ENCODE assay signal across 8 mouse cellular contexts in the genomic region with DNA sequence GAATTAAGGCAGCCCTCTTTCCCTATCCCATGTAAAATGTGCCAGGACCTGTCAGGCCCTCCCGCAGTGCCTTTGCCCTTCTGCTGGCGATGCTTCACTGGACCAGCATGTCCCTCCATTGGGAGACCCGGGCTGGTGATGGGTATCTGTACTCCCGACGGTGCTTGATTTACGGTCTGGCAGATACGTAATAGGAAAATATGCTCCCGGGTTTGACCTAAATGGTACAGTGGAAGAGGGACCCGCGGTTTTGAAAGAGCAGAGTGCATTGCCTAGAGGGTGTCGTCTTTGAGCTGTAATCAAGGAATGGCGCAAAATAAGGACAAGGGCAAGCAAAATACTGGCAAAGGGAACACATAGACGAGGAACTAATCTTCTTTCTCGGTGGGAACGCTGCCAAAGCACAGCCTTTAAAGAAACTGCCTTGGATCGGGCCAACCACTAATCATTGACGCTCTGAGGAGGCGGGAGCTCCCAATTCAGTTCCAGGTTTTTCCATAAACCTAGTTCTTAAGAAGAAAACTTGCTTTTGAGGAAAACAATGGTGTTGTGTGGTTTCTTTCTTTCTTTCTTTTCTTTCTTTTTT. TPM values are rescaled to one million over a fixed set of nuclear protein-coding genes. Genes with fewer than 3 reads are reported as not detected.
DNase-seq lines count a peak whose midpoint lies in the region; ATAC-seq and TF ChIP-seq lines count a peak whose summit lies in the region.

No protein-coding gene starts in this region.

- no peak for TF ChIP-seq CTCF in gastrocnemius, adult 2 months (IDR thresholded peaks at IDR 0.05)
- no peak for TF ChIP-seq CTCF in CH12.LX (conservative IDR thresholded peaks at IDR 0.05 in 1 of 2, IDR thresholded peaks at IDR 0.05 in 1 of 2; ENCODE audit: low read depth in 2 of 2, low read length in 2 of 2)

- H3K79me2 ChIP-seq in CH12.LX (replicated peaks; ENCODE audit: control insufficient read depth, extremely low read depth, insufficient read depth, poor library complexity, severe bottlenecking), result peaks cover 20% of the 10 kb centered on the region

- TF ChIP-seq POLR2A in CH12.LX (IDR thresholded peaks at IDR 0.05; ENCODE audit: low read depth, low read length), result no peak

- no peaks in the 10 kb centered on the region for H3K27me3 ChIP-seq in CH12.LX (replicated peaks)
- H3K27me3 ChIP-seq in intestine, embryonic 14.5 days (replicated peaks; ENCODE audit: control insufficient read depth, insufficient read depth, low read length), result no peaks in the 10 kb centered on the region
- H3K27me3 ChIP-seq in midbrain, embryonic 15.5 days (replicated peaks), result no peaks in the 10 kb centered on the region

- H3K9ac ChIP-seq in CH12.LX (ENCODE audit: insufficient read depth, low read depth), result peak overlapping the region; percentile 74
- H3K9ac ChIP-seq in intestine, embryonic 14.5 days (ENCODE audit: low read length), result peak overlapping the region; percentile 85
- H3K9ac ChIP-seq in midbrain, embryonic 15.5 days, result peak overlapping the region; percentile 67

- peak overlapping the region; percentile 86 for H3K27ac ChIP-seq in gastrocnemius, adult 2 months
- peak overlapping the region; percentile 3; the same call in 1 of the 2 replicates for H3K27ac ChIP-seq in CH12.LX (ENCODE audit: insufficient read depth, low read depth)
- H3K27ac ChIP-seq in intestine, embryonic 14.5 days (ENCODE audit: low read depth), result peak overlapping the region; percentile 38; the same call in 1 of the 2 replicates
- peak overlapping the region; percentile 85 for H3K27ac ChIP-seq in midbrain, embryonic 15.5 days

- peaks cover 7 to 24% of the 10 kb centered on the region in 2 experiments; a peak in 3 of 4 replicates for H3K4me1 ChIP-seq in CH12.LX (ENCODE audit: control insufficient read depth in 1 of 2, insufficient read depth in 2 of 2)
- peaks cover 9% of the 10 kb centered on the region for H3K4me1 ChIP-seq in intestine, embryonic 14.5 days (replicated peaks; ENCODE audit: control insufficient read depth, insufficient read depth, low read length)
- H3K4me1 ChIP-seq in midbrain, embryonic 15.5 days, result peaks cover 22% of the 10 kb centered on the region

- peak overlapping the region; percentile 88 for H3K4me2 ChIP-seq in CH12.LX (ENCODE audit: insufficient read depth, low read depth, poor library complexity, severe bottlenecking)
- H3K4me2 ChIP-seq in intestine, embryonic 14.5 days (ENCODE audit: low read length), result peak overlapping the region; percentile 95
- H3K4me2 ChIP-seq in midbrain, embryonic 15.5 days, result peak overlapping the region; percentile 79

- H3K36me3 ChIP-seq in CH12.LX (replicated peaks in 1 of 2; ENCODE audit: control insufficient read depth in 1 of 2, insufficient read depth in 1 of 2, low read length in 1 of 2), result peaks cover 0 to 6% of the 10 kb centered on the region in 2 experiments
- no peaks in the 10 kb centered on the region for H3K36me3 ChIP-seq in intestine, embryonic 14.5 days (ENCODE audit: control insufficient read depth, insufficient read depth, low read length)
- H3K36me3 ChIP-seq in midbrain, embryonic 15.5 days (replicated peaks), result no peaks in the 10 kb centered on the region

- peak overlapping the region; percentile 99 for H3K4me3 ChIP-seq in gastrocnemius, adult 2 months
- peak overlapping the region; percentile 84 to 98 (median 90) for H3K4me3 ChIP-seq in CH12.LX (replicated peaks in 1 of 3; ENCODE audit: low read depth in 2 of 3, low read length in 2 of 3, poor library complexity in 1 of 3)
- peak overlapping the region; percentile 97 for H3K4me3 ChIP-seq in intestine, embryonic 14.5 days (ENCODE audit: low read depth, low read length)
- H3K4me3 ChIP-seq in midbrain, embryonic 15.5 days, result peak overlapping the region; percentile 59

- WGBS in intestine, embryonic 14.5 days, result 22% methylated on average over 18 of the region's 18 CpGs
- 16% methylated on average over 18 of the region's 18 CpGs for WGBS in midbrain, embryonic 15.5 days

- DNase-seq in gastrocnemius, adult 2 months, result no peak
- no peak for DNase-seq in gastrocnemius, postnatal 4 days (ENCODE audit: low spot score in 2 of 2)
- no peak for DNase-seq in CH12.LX (ENCODE audit: extremely low read depth)
- no peak for DNase-seq in intestine, embryonic 14.5 days (ENCODE audit: low spot score)
- DNase-seq in thymus, adult 18-20 months, result no peak
- DNase-seq in urinary bladder, postnatal 36 days (ENCODE audit: low spot score in 2 of 2), result no peak

- TF ChIP-seq RAD21 in CH12.LX (IDR thresholded peaks at IDR 0.05; ENCODE audit: low read depth, low read length), result no peak

- in situ Hi-C loops in CH12.LX (cut with MboI; ENCODE audit: low pct_ligation_motif_present, low pct_unique_long_range_greater_than_20kb, low sequenced_read_pairs), result no loop called here

- dilution Hi-C loops in CH12.LX (cut with MboI; ENCODE audit: extremely low pct_ligation_motif_present, extremely low pct_unique_long_range_greater_than_20kb, low sequenced_read_pairs), result no loop called here

- intact Hi-C loops in gastrocnemius, adult 2 months (cut with DNase I), result no loop called here

- ATAC-seq in erythroblast, adult 5-6 weeks (replicated peaks; ENCODE audit: low FRiP score, poor library complexity, severe bottlenecking), result peak; percentile 61
- peak; percentile 65 for ATAC-seq in intestine, embryonic 14.5 days (replicated peaks; ENCODE audit: low FRiP score, low TSS enrichment, low read depth)
- peak; percentile 81 for ATAC-seq in midbrain, embryonic 15.5 days (replicated peaks)

- no peak for TF ChIP-seq EP300 in CH12.LX (IDR thresholded peaks at IDR 0.05; ENCODE audit: low read length)

- no peaks in the 10 kb centered on the region for H3K9me3 ChIP-seq in CH12.LX (replicated peaks; ENCODE audit: low read length)
- H3K9me3 ChIP-seq in intestine, embryonic 14.5 days (ENCODE audit: control insufficient read depth, low read length), result no peaks in the 10 kb centered on the region
- no peaks in the 10 kb centered on the region for H3K9me3 ChIP-seq in midbrain, embryonic 15.5 days

TF ChIP-seq in CH12.LX, 34 proteins besides CTCF, POLR2A, EP300 and RAD21:
- TF ChIP-seq POLR2AphosphoS2 (IDR thresholded peaks at IDR 0.05; ENCODE audit: low read depth, low read length) (peak; percentile 11; the same call in 1 of the 2 replicates), UBTF (IDR thresholded peaks at IDR 0.05; ENCODE audit: low read depth, low read length) (0 out of 2 replicates have a peak, but pooled peaks have one; percentile 27), MXI1 (IDR thresholded peaks at IDR 0.05; ENCODE audit: low read depth, low read length) (no peak)

RNA-seq across cellular contexts. Expression of a gene that starts 0.5 kb away (rescaled TPM):
- total RNA-seq in gastrocnemius, adult 2 months (2021), result 10 to 100 TPM; 10.1 to 13.7 TPM
- 10 to 100 TPM; 17.5 to 19.0 TPM for total RNA-seq in gastrocnemius, postnatal 4 days (2021)
- total RNA-seq in CH12.LX (2012; rRNA removed) (54.3 and 66.9 TPM in 2 replicates), CH12.LX (2014; rRNA removed) (35.5 and 42.4 TPM in 2 replicates)
- polyA plus RNA-seq in CH12.LX (2012; ENCODE audit: insufficient read length, low read depth), result 51.5 and 69.7 TPM in 2 replicates
- total RNA-seq in erythroblast, adult 5-6 weeks (2015; ENCODE audit: low replicate concordance), result 5.6 and 7.9 TPM in 2 replicates
- 5.9 and 9.1 TPM in 2 replicates for total RNA-seq in erythroblast, adult 5-6 weeks (2017; ENCODE audit: low replicate concordance)
- 43.7 and 45.3 TPM in 2 replicates for polyA plus RNA-seq in intestine, embryonic 14.5 days (2014; fragmentation: Nextera tagmentation; extraction: Ambion mirVana)
- 49.6 and 52.3 TPM in 2 replicates for polyA plus RNA-seq in midbrain, embryonic 15.5 days (2015; fragmentation: Nextera tagmentation; extraction: Ambion mirVana)

Comparison
In these comparisons a context has a peak if more than half of its experiments do, and no peak if none do; other contexts are left out.
1. H3K27ac ChIP-seq: peak in every context shown above with its lines; median percentile 86 in gastrocnemius, adult 2 months; 85 in midbrain, embryonic 15.5 days; 38 in intestine, embryonic 14.5 days; 3 in CH12.LX.